Mouse (Mus musculus) ES-Bruce4 (cell line): ENCODE measurements around the gene Sema4c.

Experiments
- CTCF ChIP-seq: IDR thresholded peaks from one replicate; pipeline ENCODE4 v1.8.1; 2011; ENCODE audit warnings: low read depth, low read length
- POLR2A ChIP-seq: IDR thresholded peaks from one replicate; pipeline ENCODE4 v1.8.1; 2011; ENCODE audit warnings: low read length; ENCODE audit not compliant: insufficient read depth

GRCm38 (mm10) chr1:36580384-36581207, 22.4 kb upstream of the Sema4c start:
- no peak for TF ChIP-seq CTCF
- TF ChIP-seq POLR2A, result no peak
